Comparison of ENCODE assay signal across 8 mouse cellular contexts in the genomic region with DNA sequence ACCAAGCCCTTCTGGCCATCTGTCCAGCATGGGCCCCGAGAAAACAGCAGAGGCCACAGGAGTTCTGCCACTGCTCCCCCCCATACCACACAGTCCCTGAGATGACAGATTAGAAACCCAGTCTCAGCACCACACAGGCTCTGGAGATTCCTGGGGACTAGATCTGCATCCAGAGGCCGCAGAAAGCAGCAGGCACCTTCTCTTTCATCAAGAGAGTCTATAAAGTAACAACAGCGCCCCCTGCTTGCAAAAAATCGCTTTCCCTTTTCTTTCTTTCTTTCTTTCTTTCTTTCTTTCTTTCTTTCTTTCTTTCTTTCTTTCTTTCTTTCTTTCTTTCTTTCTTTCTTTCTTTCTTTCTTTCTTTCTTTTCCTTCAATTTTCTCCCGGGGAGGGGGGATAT. TPM values are rescaled to one million over a fixed set of nuclear protein-coding genes. Genes with fewer than 3 reads are reported as not detected.
DNase-seq lines count a peak whose midpoint lies in the region; ATAC-seq lines count a peak whose summit lies in the region.

No protein-coding gene starts in this region.

- H3K4me1 ChIP-seq in heart, embryonic 11.5 days (ENCODE audit: control insufficient read depth, insufficient read depth, low read length), result peaks cover 17% of the 10 kb centered on the region
- peaks cover 22% of the 10 kb centered on the region for H3K4me1 ChIP-seq in forebrain, embryonic 14.5 days (ENCODE audit: control insufficient read depth, insufficient read depth, low read length)

- no peaks in the 10 kb centered on the region for H3K9me3 ChIP-seq in heart, embryonic 11.5 days (replicated peaks; ENCODE audit: control insufficient read depth, low read length)
- H3K9me3 ChIP-seq in forebrain, embryonic 14.5 days (replicated peaks; ENCODE audit: control insufficient read depth, low read length), result no peaks in the 10 kb centered on the region

- no peaks in the 10 kb centered on the region for H3K36me3 ChIP-seq in heart, embryonic 11.5 days (ENCODE audit: control insufficient read depth, insufficient read depth, low read length)
- no peaks in the 10 kb centered on the region for H3K36me3 ChIP-seq in forebrain, embryonic 14.5 days (ENCODE audit: control insufficient read depth, insufficient read depth, low read length)

- no peak overlapping the region for H3K9ac ChIP-seq in heart, embryonic 11.5 days (ENCODE audit: low read depth, low read length)
- no peak overlapping the region for H3K9ac ChIP-seq in forebrain, embryonic 14.5 days (ENCODE audit: low read length)

- peak; percentile 24 to 53 for DNase-seq in heart, postnatal 10 days
- peak; percentile 41 for DNase-seq in urinary bladder, postnatal 14 days (ENCODE audit: low spot score)
- DNase-seq in urinary bladder, adult 2 months (ENCODE audit: low spot score), result no peak
- peak; percentile 76 for DNase-seq in forebrain, embryonic 14.5 days (ENCODE audit: low spot score)
- DNase-seq in lung, postnatal 36 days, result peak; percentile 62
- no peak for DNase-seq in gastrocnemius, postnatal 4 days (ENCODE audit: low spot score in 2 of 2)
- no peak for DNase-seq in natural killer cell, adult 2 months (ENCODE audit: low spot score in 2 of 2)

- H3K27ac ChIP-seq in heart, embryonic 11.5 days (ENCODE audit: low read depth, low read length), result no peak overlapping the region
- H3K27ac ChIP-seq in forebrain, embryonic 14.5 days (ENCODE audit: low read depth, low read length), result no peak overlapping the region

- no peak for ATAC-seq in heart, embryonic 11.5 days (replicated peaks; ENCODE audit: insufficient number of reproducible peaks, low FRiP score, low TSS enrichment)
- no peak for ATAC-seq in forebrain, embryonic 14.5 days

- intact Hi-C loops in heart, postnatal 10 days (cut with DNase I), result loop anchor here (1.0 to 2.0 kb wide), 2 partner anchors 96 to 309 kb away; no protein-coding TSS in a partner anchor

- H3K27me3 ChIP-seq in heart, embryonic 11.5 days (ENCODE audit: control insufficient read depth, insufficient read depth, low read length), result peaks cover 61% of the 10 kb centered on the region
- peaks cover 12% of the 10 kb centered on the region; the same call in 1 of the 2 replicates for H3K27me3 ChIP-seq in forebrain, embryonic 14.5 days (replicated peaks; ENCODE audit: control insufficient read depth, insufficient read depth, low read length)

- H3K4me3 ChIP-seq in heart, embryonic 11.5 days (ENCODE audit: low read depth, low read length), result no peak overlapping the region
- H3K4me3 ChIP-seq in forebrain, embryonic 14.5 days (ENCODE audit: low read depth, low read length), result no peak overlapping the region

- no peak overlapping the region; the same call in 1 of the 2 replicates for H3K4me2 ChIP-seq in heart, embryonic 11.5 days
- peak overlapping the region; percentile 92; the same call in 1 of the 2 replicates for H3K4me2 ChIP-seq in forebrain, embryonic 14.5 days (ENCODE audit: low read length)

- 4% methylated on average over 5 of the region's 5 CpGs for WGBS in heart, embryonic 11.5 days (ENCODE audit: insufficient replicate concordance)
- 3% methylated on average over 5 of the region's 5 CpGs for WGBS in forebrain, embryonic 14.5 days

RNA-seq across cellular contexts. Expression of a gene that starts 2.1 kb away (rescaled TPM):
- total RNA-seq in heart, postnatal 10 days (2021), result not detected
- 0.11 and 0.13 TPM in 2 replicates for polyA plus RNA-seq in heart, embryonic 11.5 days (2014; fragmentation: Nextera tagmentation; extraction: Ambion mirVana)
- not detected in 2 replicates for polyA plus RNA-seq in urinary bladder, adult 2 months (2012; rRNA removed)
- polyA plus RNA-seq in forebrain, embryonic 14.5 days (2014; fragmentation: Nextera tagmentation; extraction: Ambion mirVana), result 28.1 and 36.3 TPM in 2 replicates
- total RNA-seq in gastrocnemius, postnatal 4 days (2021), result not detected

RNA-seq across cellular contexts. Expression of a gene that starts 20.7 kb away (rescaled TPM):
- total RNA-seq in heart, postnatal 10 days (2021), result 10 to 100 TPM; 13.6 to 16.2 TPM
- 17.1 and 21.2 TPM in 2 replicates for polyA plus RNA-seq in heart, embryonic 11.5 days (2014; fragmentation: Nextera tagmentation; extraction: Ambion mirVana)
- polyA plus RNA-seq in urinary bladder, adult 2 months (2012; rRNA removed), result 48.1 and 48.3 TPM in 2 replicates
- polyA plus RNA-seq in forebrain, embryonic 14.5 days (2014; fragmentation: Nextera tagmentation; extraction: Ambion mirVana), result 26.7 and 27.8 TPM in 2 replicates
- total RNA-seq in gastrocnemius, postnatal 4 days (2021), result 10 to 100 TPM; 18.4 TPM

RNA-seq across cellular contexts. Expression of a gene that starts 45.5 kb away (rescaled TPM):
- total RNA-seq in heart, postnatal 10 days (2021), result 100 to 1,000 TPM in 1 of 2 experiments, 10 to 100 TPM in 1; 89.8 to 102 TPM
- 71.3 and 100 TPM in 2 replicates for polyA plus RNA-seq in heart, embryonic 11.5 days (2014; fragmentation: Nextera tagmentation; extraction: Ambion mirVana)
- polyA plus RNA-seq in urinary bladder, adult 2 months (2012; rRNA removed), result 79.1 and 96.1 TPM in 2 replicates
- polyA plus RNA-seq in forebrain, embryonic 14.5 days (2014; fragmentation: Nextera tagmentation; extraction: Ambion mirVana), result 60.8 and 70.3 TPM in 2 replicates
- total RNA-seq in gastrocnemius, postnatal 4 days (2021), result 10 to 100 TPM; 82.7 to 84.8 TPM

RNA-seq across cellular contexts. Expression of a gene that starts 47.0 kb away (rescaled TPM):
- not detected for total RNA-seq in heart, postnatal 10 days (2021)
- polyA plus RNA-seq in heart, embryonic 11.5 days (2014; fragmentation: Nextera tagmentation; extraction: Ambion mirVana), result not detected in 2 replicates
- not detected in 2 replicates for polyA plus RNA-seq in urinary bladder, adult 2 months (2012; rRNA removed)
- polyA plus RNA-seq in forebrain, embryonic 14.5 days (2014; fragmentation: Nextera tagmentation; extraction: Ambion mirVana), result not detected in 2 replicates
- total RNA-seq in gastrocnemius, postnatal 4 days (2021), result under 1 TPM; 0.07 to 0.13 TPM

RNA-seq across cellular contexts. Expression of a gene that starts 56.3 kb away (rescaled TPM):
- not detected for total RNA-seq in heart, postnatal 10 days (2021)
- polyA plus RNA-seq in heart, embryonic 11.5 days (2014; fragmentation: Nextera tagmentation; extraction: Ambion mirVana), result 0.19 TPM in 1 of 2 replicates, not detected in the other
- polyA plus RNA-seq in urinary bladder, adult 2 months (2012; rRNA removed), result not detected in 2 replicates
- 2.0 and 3.2 TPM in 2 replicates for polyA plus RNA-seq in forebrain, embryonic 14.5 days (2014; fragmentation: Nextera tagmentation; extraction: Ambion mirVana)
- not detected for total RNA-seq in gastrocnemius, postnatal 4 days (2021)

Comparison
In these comparisons a context has a peak if more than half of its experiments do, and no peak if none do; other contexts are left out.
1. DNase-seq: peak in heart, postnatal 10 days (2 of 2), urinary bladder, postnatal 14 days (single experiment), forebrain, embryonic 14.5 days (single experiment) and lung, postnatal 36 days (single experiment); none in urinary bladder, adult 2 months (single experiment), gastrocnemius, postnatal 4 days (0 of 2) and natural killer cell, adult 2 months (0 of 2).
2. RNA of a gene that starts 2.1 kb away (polyA plus RNA-seq): 28.1 to 36.3 TPM in forebrain, embryonic 14.5 days; 0.11 to 0.13 TPM in heart, embryonic 11.5 days and not detected in urinary bladder, adult 2 months; every median in the first group is over 10 times any median in the second.